Mouse (Mus musculus) E14TG2a.4 (cell line): ENCODE measurements around the gene Il17re.

ENCODE experiments used
- CTCF ChIP-seq: conservative IDR thresholded peaks from 2 replicates; pipeline ENCODE4 v1.5.1; 2014; ENCODE audit warnings: low read length
- NANOG ChIP-seq: IDR thresholded peaks from 2 replicates; pipeline ENCODE4 v1.6.1; 2014; ENCODE audit warnings: borderline replicate concordance, low read length, mixed read lengths

DNA sequence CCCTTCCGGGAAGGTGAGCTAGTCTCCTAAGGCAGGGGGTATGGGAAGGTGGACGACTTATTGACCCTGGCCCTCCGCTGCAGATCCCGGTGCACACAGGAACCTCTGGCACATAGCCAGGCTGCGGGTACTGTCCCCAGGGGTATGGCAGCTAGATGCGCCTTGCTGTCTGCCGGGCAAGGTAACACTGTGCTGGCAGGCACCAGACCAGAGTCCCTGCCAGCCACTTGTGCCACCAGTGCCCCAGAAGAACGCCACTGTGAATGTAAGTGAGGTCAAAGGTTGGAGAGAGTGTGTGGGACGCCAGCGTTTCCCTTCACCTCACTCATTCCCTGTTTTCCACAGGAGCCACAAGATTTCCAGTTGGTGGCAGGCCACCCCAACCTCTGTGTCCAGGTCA is 20.6 kb downstream of the Il17re start:
- TF ChIP-seq CTCF (no peak), NANOG (no peak)
